Mouse (Mus musculus) ES-E14 (cell line): ENCODE data around the gene Sgms2.

ENCODE experiments used
- HCFC1 ChIP-seq: IDR thresholded peaks from 2 replicates; pipeline ENCODE4 v1.6.1; 2012; ENCODE audit warnings: low read length, inconsistent platforms, borderline replicate concordance; ENCODE audit not compliant: insufficient read depth
- ZC3H11A ChIP-seq: IDR thresholded peaks from 2 replicates; pipeline ENCODE4 v1.6.1; 2012; ENCODE audit warnings: low read depth, mild to moderate bottlenecking, inconsistent platforms, low read length, borderline replicate concordance
- ZNF384 ChIP-seq: IDR thresholded peaks from 2 replicates; pipeline ENCODE4 v1.6.1; 2012; ENCODE audit warnings: low read depth, low read length, inconsistent platforms

- no peak for TF ChIP-seq HCFC1
- TF ChIP-seq ZNF384: no peak
- no peak for TF ChIP-seq ZC3H11A
Measured at GRCm38 (mm10) chr3:131274151-131274550, 217.1 kb downstream of the Sgms2 start.
